Mouse (Mus musculus) erythroblast, embryonic 14.5 days (primary cell): ENCODE results near the gene Hspb8.

Experiments used
- GATA1 ChIP-seq: IDR thresholded peaks from 2 replicates; pipeline ENCODE4 v1.6.1; 2012; ENCODE audit warnings: low read length, inconsistent platforms, mixed read lengths
- TAL1 ChIP-seq: IDR thresholded peaks from 3 replicates; pipeline ENCODE4 v1.6.1; 2012; ENCODE audit warnings: low read length, inconsistent platforms, mixed read lengths

DNA sequence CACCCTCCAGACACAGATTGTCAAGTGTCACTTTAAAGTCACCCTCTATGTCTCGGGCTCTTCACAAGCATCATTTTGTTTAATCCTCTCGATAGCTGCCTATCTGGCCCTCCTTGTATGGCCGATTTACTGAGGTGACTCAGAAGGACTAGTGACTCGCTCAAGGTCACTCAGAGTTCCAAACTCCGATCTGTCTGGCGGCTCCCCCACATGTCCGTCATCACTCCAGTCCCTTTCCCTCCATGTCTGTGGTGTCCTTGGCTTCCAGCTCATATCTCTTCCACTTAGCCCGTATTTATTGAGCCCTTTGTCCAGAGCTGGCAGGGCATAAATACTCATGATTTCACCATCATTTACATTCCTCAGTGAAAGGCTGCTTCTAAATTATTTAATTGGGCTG is 28.2 kb upstream of the Hspb8 start:
- TF ChIP-seq GATA1 (no peak), TAL1 (no peak)
